Mouse (Mus musculus) lung, postnatal 0 days (tissue): ENCODE results near the gene Cbx3.

Source experiments
- CTCF ChIP-seq: IDR thresholded peaks from 2 replicates; pipeline ENCODE4 v1.5.1; 2016; ENCODE audit warnings: antibody characterized with exemption, mild to moderate bottlenecking
- EP300 ChIP-seq: IDR thresholded peaks from 2 replicates; pipeline ENCODE4 v1.6.1; 2016; ENCODE audit warnings: antibody characterized with exemption, mild to moderate bottlenecking, control low read depth

DNA sequence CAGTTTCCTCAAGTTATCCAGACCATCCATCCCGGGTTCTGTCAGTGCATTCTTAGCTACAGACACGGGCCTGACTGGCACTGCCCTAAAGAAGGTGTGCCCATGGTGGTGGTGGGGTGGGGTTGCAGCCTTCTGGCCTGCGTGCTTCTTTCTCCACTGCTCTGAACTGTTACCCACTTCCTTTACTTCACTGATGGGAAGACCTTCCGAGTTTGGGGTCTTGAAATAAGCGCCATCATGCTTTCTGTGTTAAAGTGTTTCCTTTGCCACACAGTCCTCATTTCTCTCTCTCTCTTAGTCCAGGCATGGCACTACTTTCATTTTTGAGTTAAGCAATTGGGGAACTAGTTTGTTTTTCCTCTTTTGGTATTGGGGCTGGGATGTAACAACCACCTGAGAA, 54.8 kb downstream of the Cbx3 start:
- no peak for TF ChIP-seq CTCF
- no peak for TF ChIP-seq EP300
